Mouse (Mus musculus) C2C12 (cell line): ENCODE measurements around the gene Olfr1360. TPM values are rescaled to one million over a fixed set of nuclear protein-coding genes. Genes with fewer than 3 reads are reported as not detected.
"Not testable (repeated sequence)": the region's sequence is repeated elsewhere in the genome, so short reads cannot be mapped to it uniquely, and the experiment has no call there.

ENCODE experiments used
- H3K27me3 ChIP-seq: one replicate; pipeline ENCODE4 v1.6.1; 2011; ENCODE audit not compliant: control insufficient read depth, insufficient read depth, insufficient read length
- H3K36me3 ChIP-seq: one replicate; pipeline ENCODE4 v1.6.1; 2011; ENCODE audit not compliant: control insufficient read depth, insufficient read depth
- H3K4me3 ChIP-seq: one replicate; pipeline ENCODE4 v1.5.1; 2011; ENCODE audit warnings: mild to moderate bottlenecking, control low read depth; ENCODE audit not compliant: poor library complexity, insufficient read depth, severe bottlenecking
- H3K79me2 ChIP-seq: one replicate; pipeline ENCODE4 v1.6.1; 2011; ENCODE audit not compliant: control insufficient read depth, insufficient read depth
- H3K79me3 ChIP-seq: one replicate; pipeline ENCODE4 v1.6.1; 2011; ENCODE audit warnings: low read depth, control low read depth
- H3ac ChIP-seq: one replicate; pipeline ENCODE3; 2011; ENCODE audit warnings: low read depth; ENCODE audit not compliant: control insufficient read depth, insufficient read length
- CEBPB ChIP-seq: IDR thresholded peaks from one replicate; pipeline ENCODE4 v1.6.1; 2011; ENCODE audit warnings: low read depth, mild to moderate bottlenecking, control low read depth, moderate library complexity
- CTCF ChIP-seq: IDR thresholded peaks from one replicate; pipeline ENCODE4 v1.5.1; 2011; ENCODE audit not compliant: control insufficient read depth, insufficient read depth, insufficient read length
- FOSL1 ChIP-seq: IDR thresholded peaks from one replicate; pipeline ENCODE4 v1.8.0; 2011; ENCODE audit warnings: mild to moderate bottlenecking, low read length; ENCODE audit not compliant: poor library complexity, insufficient read depth, severe bottlenecking
- MAX ChIP-seq: IDR thresholded peaks from one replicate; pipeline ENCODE4 v1.6.1; 2011; ENCODE audit warnings: mild to moderate bottlenecking, control low read depth
- MYOD1 ChIP-seq: IDR thresholded peaks from one replicate; pipeline ENCODE4 v1.6.1; 2011; ENCODE audit warnings: low read depth; ENCODE audit not compliant: control insufficient read depth, insufficient read length
- MYOG ChIP-seq: IDR thresholded peaks from one replicate; pipeline ENCODE4 v1.6.1; 2011; ENCODE audit not compliant: control insufficient read depth, insufficient read length; ENCODE audit errors: extremely low read depth
- USF1 ChIP-seq: IDR thresholded peaks from one replicate; pipeline ENCODE4 v1.6.1; 2011; ENCODE audit warnings: low read depth, mild to moderate bottlenecking, control low read depth, moderate library complexity
- long read RNA-seq, 2 experiments: library from polyadenylated mRNA; unstranded; transcript quantifications; one replicate each; pipeline ENCODE4 v2.0.0; 2019 to 2020
- polyA plus RNA-seq: library from polyadenylated mRNA; unstranded; fragments of >200 nt; fragmentation: generic; extraction: Trizol; gene quantifications from one replicate; pipeline ENCODE4 v1.2.1, GENCODE M21; 2012; ENCODE audit warnings: missing spikeins

Gene Olfr1360
- polyA plus RNA-seq = not detected
- long read RNA-seq, experiment 1 = 0 reads
- long read RNA-seq, experiment 2 = 0 reads

DNA sequence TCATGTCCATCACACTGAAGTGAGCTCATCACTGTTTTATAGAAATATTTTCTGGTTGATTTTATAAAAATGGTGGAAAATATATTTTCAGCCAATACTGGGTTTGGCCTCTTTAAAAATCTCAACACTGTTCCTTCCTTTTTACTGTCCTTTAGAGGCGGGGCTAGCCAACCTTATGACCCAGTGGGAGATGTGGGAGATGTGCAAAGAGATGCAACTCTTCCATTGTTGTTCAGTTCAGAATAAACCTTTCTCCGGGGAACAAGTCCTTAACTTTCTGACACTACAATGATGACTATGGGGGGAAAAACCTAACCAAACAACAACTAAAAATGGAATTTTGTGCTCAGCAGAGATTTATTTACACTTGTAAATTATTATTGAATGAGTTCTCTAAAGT is at the start of gene Olfr1360:
Olfr1360 (minus strand) TSS at position 101 of the 400 bp plus-strand sequence.
- Histone ChIP-seq H3K4me3 (no peak within 1 kb of the TSS), H3K79me2 (no peaks in the 10 kb centered on the region), H3ac (no peak within 1 kb of the TSS), H3K79me3 (no peaks in the 10 kb centered on the region), H3K27me3 (no peaks in the 10 kb centered on the region), H3K36me3 (no peaks in the 10 kb centered on the region)
- TF ChIP-seq MAX (no peak), USF1 (no peak), CTCF (no peak), FOSL1 (no peak), MYOD1 (no peak), MYOG (no peak), CEBPB (no peak)

DNA sequence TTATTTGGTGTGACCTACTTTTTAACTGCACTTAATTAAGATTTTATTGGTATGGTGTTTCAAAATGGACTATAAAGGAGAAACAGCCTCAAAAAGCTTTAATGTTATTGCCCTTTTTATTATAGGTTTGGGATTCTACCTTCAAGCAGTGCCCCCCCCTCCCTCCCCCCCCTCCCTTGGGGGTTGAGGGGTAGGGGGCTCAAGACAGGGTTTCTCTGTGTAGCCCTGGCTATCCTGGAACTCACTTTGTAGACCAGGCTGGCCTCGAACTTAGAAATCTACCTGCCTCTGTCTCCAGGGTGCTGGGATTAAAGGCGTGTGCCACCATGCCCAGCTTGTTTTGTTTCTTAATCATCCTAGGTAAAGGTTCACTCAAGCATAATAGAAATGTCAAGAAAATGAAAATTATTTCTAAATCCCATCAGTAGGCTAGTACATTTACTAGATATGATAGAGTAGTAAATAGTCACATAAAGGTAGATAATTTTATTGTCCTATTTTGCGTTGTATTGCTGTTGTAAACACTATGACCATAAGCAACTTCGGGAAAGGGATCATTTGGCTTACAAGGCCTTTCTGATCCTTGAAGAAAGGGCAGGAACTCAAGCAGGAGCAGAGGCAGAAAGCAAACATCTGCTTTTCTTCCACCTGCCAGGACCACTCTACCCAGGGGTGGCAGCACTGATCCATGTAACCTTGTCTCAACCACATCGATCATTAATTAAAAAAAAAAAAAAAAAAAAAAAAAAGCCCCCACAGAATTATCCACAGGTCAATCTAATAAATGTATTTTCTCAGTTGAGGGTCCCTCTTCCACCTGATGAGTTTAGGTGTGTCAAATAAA is 46.0 kb upstream of the Olfr1360 start:
- Histone ChIP-seq H3K4me3 (no peak overlapping the region), H3K36me3 (no peaks in the 10 kb centered on the region), H3K79me2 (no peaks in the 10 kb centered on the region), H3K27me3 (no peaks in the 10 kb centered on the region), H3K79me3 (no peaks in the 10 kb centered on the region), H3ac (no peak overlapping the region)
- TF ChIP-seq CTCF (no peak), USF1 (no peak), FOSL1 (no peak), MYOD1 (no peak), MAX (no peak), CEBPB (no peak), MYOG (no peak)

DNA sequence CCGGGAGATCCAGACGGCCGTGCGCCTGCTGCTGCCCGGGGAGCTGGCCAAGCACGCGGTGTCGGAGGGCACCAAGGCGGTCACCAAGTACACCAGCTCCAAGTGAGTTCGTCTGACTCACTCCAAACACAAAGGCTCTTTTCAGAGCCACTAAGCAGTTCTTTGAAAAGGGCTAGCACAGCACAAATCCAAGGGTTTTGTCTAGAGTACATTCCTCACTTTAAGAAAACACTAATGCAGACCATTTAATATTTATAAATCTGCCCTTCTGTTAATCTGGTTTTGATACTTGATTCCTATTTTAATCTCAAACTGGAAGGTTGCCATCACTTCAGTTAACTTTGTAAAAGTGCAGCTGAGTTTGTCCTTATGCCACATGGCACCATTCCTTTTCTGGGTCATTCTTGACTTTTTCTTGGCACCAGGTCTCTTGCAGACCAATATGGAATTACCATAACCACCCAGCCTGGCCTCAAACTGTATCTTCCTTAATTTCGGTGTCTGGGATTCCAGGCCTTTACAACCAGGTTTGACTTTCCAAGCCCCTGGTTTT is 45.2 kb upstream of the Olfr1360 start:
- no peaks in the 10 kb centered on the region for H3K27me3 ChIP-seq
- H3K4me3 ChIP-seq = no peak overlapping the region
- H3K36me3 ChIP-seq = no peaks in the 10 kb centered on the region
- TF ChIP-seq MYOG = no peak
- no peak for TF ChIP-seq CTCF
- no peak for TF ChIP-seq CEBPB
- TF ChIP-seq FOSL1 = no peak
- TF ChIP-seq MYOD1 = no peak
- no peak for TF ChIP-seq MAX
- no peak for TF ChIP-seq USF1
- no peaks in the 10 kb centered on the region for H3K79me2 ChIP-seq
- no peaks in the 10 kb centered on the region for H3K79me3 ChIP-seq
- peak overlapping the region; percentile 4 for H3ac ChIP-seq

DNA sequence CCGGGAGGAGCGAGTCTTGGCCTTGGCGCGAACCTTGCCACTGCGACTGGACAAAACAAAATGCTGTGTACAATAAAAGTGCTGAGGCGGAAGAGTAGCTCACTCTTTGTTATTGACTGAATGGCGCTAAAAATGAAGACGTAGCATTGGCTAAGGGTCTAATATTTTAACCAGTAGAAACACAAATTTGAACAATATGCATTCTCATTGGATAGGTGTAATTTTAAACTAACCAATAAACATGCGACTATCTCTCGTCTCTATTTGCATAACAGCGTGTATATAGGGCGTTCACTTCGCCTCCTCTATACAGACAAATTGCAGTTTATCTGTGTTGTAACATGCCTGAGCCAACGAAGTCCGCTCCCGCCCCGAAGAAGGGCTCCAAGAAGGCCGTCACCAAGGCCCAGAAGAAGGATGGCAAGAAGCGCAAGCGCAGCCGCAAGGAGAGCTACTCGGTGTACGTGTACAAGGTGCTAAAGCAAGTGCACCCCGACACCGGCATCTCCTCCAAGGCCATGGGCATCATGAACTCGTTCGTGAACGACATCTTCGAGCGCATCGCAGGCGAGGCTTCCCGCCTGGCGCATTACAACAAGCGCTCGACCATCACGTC is 44.7 kb upstream of the Olfr1360 start, which contains the start of gene Hist1h2bm:
Hist1h2bm (plus strand) TSS at position 288 of the 616 bp plus-strand sequence.
- H3K79me2 ChIP-seq, H3K36me3 ChIP-seq, H3K27me3 ChIP-seq, H3K79me3 ChIP-seq: not testable (repeated sequence)
- TF ChIP-seq MAX = peak; percentile 35
- TF ChIP-seq CEBPB = peak; percentile 22
- Histone ChIP-seq H3K4me3 (peak within 1 kb of the TSS; percentile 31), H3ac (peak within 1 kb of the TSS; percentile 85)

DNA sequence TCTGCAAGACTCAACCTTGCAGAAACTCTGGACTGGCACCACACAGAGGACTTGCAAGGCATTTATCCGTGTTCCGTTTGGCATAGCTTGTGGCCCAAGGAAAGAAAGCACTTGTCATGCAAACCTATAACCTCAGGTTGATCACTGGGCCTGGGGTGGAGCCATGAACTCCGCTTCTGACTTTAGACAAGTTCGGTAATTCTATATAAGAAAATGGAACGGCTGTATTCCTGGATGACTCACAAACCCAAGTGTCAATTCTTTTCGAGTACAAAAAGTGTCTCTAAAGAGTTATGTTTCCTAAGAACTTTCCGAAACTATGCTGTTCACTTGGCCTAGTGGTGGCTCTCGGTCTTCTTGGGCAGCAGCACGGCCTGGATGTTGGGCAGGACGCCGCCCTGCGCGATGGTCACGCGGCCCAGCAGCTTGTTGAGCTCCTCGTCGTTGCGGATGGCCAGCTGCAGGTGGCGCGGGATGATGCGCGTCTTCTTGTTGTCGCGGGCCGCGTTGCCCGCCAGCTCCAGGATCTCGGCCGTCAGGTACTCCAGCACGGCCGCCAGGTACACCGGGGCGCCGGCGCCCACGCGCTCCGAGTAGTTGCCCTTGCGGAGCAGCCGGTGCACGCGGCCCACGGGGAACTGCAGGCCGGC is 44.0 kb upstream of the Olfr1360 start:
- Histone ChIP-seq H3ac (peak overlapping the region; percentile 85), H3K4me3 (peak overlapping the region; percentile 31)
- H3K79me2 ChIP-seq, H3K36me3 ChIP-seq, H3K27me3 ChIP-seq, H3K79me3 ChIP-seq: not testable (repeated sequence)
